Mouse (Mus musculus) cerebellum, postnatal 10 days (tissue): Measurements from ENCODE around the gene Acp7.

ENCODE experiments used
- DNase-seq, 2 experiments: peaks; one replicate each; pipeline ENCODE4 v3.0.0; 2021; ENCODE audit warnings: mixed read lengths in 2 of 2

Acp7 gene

DNA sequence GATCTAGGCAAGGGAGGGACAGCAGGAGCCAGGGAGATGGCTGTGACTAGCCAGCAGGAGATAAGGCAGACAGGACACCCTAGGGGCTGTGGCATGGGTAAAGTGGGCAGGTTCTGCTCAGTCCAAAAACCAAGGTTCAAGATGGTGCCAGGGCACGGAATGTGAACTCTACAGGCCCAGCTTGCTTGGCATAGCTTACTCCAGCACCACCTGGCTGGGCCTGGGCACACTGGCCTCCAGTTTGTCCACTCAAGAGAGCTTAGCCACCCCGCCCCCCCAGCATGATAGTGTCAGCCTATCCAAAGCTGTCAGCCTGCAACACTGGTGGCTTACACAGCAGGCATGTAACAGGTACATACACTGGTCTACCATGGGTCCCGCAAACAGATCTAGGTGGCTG, 57.9 kb downstream of the Acp7 start:
- DNase-seq, result no peak

- DNase-seq, result no peak
These were observed 58.4 kb downstream of the Acp7 start for GRCm38 (mm10) chr7:28572689-28573088.

DNA sequence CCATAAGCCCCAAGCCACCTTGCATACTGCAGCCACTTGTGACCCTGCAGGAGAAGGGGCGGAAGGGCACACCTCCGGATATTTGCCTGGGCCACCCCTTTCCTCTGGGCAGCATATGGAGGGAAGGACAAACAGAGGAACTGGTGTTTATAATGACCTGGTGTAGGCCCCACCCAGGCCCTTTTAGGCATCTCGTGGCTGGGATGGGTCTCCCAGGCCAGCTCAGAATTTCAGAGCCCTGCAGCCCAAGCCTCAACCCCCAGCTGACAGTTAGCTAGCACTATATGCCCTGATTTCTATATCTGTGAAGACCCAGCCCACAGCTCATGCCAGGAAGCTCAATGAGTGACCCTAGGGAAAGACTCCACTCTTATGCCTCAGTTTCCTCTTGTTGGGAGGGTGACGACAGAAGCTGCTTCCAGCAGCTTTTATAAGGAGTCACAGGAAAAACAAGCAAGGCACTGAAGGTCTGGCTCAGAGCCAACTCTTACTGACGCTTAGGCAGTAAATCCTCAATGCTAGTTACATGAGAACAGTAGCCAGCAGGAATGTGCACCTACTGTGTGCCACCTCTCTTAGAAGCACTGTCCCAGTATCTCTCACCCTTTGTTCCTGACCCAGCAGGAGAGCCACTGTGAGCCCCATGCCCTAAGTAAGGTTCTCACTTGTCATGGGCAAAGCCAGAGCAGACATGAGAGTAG, 60.0 kb downstream of the Acp7 start:
- DNase-seq, result peak; percentile 55 to 71

GRCm38 (mm10) chr7:28570291-28570981, 60.7 kb downstream of the Acp7 start:
- peak; percentile 81 to 85 for DNase-seq

- DNase-seq, result peak; percentile 78 to 86
These were observed 62.9 kb downstream of the Acp7 start for GRCm38 (mm10) chr7:28568253-28568652.

DNA sequence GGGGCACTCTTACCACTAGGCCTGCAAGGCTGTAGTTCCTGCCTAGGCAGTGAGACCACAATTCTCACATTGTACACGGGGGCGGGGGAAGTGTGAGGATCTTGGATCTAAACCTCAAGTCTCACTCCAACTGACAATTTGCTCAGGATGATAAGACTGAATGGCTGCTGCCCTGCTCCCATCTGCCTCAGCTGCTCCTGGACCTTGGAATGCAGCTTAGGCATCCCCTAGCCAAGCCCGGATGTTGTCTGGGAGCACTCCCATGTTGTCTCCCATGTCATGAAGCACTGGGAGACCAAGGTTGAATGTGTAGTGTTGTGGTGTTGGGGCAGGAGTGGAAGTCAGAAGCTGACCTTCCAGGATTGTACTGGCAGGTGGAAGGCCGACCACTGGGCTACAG, 63.6 kb downstream of the Acp7 start:
- no peak for DNase-seq

DNA sequence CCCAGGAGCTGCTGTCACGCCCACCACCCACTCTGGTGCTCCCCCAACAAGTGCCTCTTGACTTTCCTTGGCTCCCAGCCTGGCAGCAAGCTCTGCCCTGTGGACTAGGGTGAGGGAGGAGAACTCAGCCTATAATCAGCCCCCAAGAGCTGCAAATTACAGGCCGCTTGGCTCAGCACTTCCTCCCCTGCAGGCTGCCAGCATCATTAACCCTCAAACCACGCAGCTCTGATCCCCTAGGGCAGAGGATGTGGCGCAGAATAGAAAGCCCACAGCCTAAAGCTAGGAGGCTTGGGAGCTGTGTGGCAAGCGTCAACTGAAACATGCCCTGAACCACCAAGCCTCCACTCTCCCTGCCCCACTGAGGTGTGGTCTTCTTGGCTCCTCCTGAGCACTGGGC, 65.7 kb downstream of the Acp7 start:
- DNase-seq, result no peak

DNA sequence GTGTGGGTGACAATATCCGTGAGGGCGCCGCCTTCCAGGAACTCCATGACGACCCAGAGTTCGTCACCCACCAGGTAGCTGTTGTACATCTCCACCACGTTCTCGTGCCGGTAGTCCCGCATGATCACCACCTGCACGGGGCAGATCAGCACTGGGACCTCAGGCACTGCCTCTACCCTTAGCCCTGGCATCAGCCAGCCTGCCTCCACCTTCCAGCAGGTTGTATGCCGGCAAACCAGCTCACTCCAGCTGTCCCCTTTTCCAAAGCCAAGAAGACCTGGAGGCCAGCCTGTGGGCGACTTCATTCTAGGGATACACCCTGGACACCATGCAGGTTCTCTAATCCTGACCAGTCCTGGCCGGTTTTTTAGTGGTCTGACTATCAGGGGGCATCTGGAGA, 68.2 kb downstream of the Acp7 start:
- DNase-seq, result peak; percentile 64 to 67

GRCm38 (mm10) chr7:28562371-28562770, 68.8 kb downstream of the Acp7 start:
- peak; percentile 73 for DNase-seq

GRCm38 (mm10) chr7:28561967-28562366, 69.2 kb downstream of the Acp7 start:
- DNase-seq, result peak; percentile 70

DNA sequence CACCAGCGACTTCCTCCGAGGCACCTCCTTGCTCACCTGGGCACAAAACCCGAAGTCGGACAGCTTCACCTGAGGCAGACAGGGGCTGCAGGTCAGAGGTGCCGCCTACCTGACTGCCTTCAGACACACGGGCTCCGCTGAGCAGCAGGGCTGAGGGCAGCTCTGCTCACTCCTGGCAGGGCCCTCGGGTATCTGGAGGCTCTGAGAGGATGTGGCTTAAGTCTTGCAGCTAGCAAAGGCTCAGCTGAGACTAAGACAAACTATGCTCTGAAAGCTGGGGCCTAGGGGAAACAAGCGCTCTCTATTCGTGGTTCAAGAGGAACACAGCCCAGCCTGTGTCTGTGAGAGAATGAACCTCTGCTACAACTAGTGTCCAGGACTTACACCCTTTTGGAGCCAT, 70.3 kb downstream of the Acp7 start:
- no peak for DNase-seq

GRCm38 (mm10) chr7:28558486-28558885, 72.6 kb downstream of the Acp7 start:
- peak; percentile 60 to 72 for DNase-seq

DNA sequence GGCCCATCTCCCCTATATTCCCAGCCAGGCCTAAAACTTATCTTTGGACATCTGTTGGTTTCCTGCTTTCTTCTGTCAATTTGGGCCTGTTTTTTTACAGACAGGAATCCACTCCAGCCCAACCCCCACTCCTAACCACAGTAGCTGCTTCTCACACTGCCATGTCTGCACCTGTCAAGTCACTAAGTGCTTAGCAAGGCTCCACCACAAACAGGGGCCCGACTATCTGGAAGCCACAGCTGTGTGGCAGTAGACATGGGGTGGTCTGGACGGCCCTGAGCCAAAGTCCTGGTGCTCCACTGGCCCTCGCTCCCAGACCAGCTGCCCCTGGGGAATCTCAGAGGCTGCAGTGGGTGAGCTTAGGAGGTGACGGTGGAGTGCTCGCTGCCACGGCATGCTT, 73.4 kb downstream of the Acp7 start:
- DNase-seq, result peak; percentile 34 to 58
